Mouse (Mus musculus) small intestine, adult 2 months (tissue): ENCODE data around the gene Nckap1l.

Source experiments
- CTCF ChIP-seq: fragments of 200-500 bp; IDR thresholded peaks from 2 replicates; pipeline ENCODE4 v1.5.1; 2012; ENCODE audit warnings: low read depth, mild to moderate bottlenecking, control low read depth, inconsistent platforms, low read length, moderate library complexity, mixed read lengths; ENCODE audit not compliant: insufficient replicate concordance, insufficient read length; ENCODE audit errors: extremely low read depth
- POLR2A ChIP-seq: fragments of 200-500 bp; IDR thresholded peaks from 2 replicates; pipeline ENCODE4 v1.6.1; 2012; ENCODE audit warnings: low read depth, mild to moderate bottlenecking, control low read depth, inconsistent platforms, low read length, moderate library complexity

DNA sequence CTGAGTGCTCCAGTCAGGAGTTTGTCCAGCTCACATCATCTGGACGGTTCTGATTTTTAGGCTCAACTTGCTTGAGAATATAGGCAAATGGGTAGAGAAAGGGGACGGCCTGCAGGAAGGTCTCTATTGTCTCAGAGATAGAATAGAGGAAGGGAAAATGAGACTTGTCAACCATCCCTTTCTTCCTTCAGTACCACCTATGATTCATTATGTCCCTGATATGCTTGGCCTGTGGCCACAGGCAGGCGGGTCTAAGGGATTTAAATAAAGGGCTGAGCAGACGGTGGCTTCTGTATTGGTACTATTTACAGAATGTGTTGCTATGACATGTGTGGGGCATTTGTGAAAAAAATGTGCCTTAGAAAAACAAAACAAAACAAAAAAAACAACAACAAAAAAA is 34.7 kb downstream of the Nckap1l start:
- no peak for TF ChIP-seq POLR2A
- no peak for TF ChIP-seq CTCF
